Mouse (Mus musculus): ENCODE data around the gene Slc22a8. TPM values are rescaled to one million over a fixed set of nuclear protein-coding genes. Genes with fewer than 3 reads are reported as not detected.

Slc22a8 gene
- polyA plus RNA-seq, 1 experiment from 2014 or later: 0.04 TPM

DNA sequence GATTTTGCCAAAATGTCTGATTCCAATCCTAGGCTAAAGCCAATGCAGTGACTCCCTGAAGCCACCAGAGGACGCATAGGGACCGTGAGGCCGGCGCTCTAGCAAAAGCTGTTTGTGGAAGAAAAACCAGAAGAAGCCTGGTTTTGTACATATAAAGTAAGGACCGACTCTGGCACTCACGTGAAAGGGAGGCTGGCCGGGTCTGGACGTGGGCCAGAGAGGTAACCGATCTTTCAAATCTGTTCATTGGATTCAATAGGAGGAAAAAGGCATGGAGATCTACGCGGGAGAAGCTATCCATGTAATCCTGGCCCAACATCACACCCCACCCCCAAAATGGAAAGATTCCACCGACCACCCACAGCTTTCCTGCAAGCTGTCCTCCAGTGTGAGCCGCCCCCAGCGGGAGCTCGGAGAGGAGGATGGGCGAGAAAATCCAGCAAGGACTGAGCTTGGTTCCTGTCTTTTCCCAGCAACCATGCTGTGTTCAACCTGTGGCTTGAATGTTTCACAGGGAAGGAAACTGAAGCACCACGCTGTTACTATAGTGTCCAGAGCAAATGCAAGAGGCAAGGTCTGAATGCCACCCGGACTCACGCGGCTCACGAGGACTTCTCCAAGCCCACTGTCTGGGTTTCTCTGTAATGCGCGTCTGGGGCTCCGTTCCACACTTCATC is 12.6 kb upstream of the Slc22a8 start:
- ATAC-seq (ENCODE audit: insufficient number of reproducible peaks, low FRiP score, low TSS enrichment, low read depth): no peak
- Histone ChIP-seq H3K9me3 (no peaks in the 10 kb centered on the region), H3K4me2 (peak overlapping the region; percentile 74), H3K4me3 (peak overlapping the region; percentile 38), H3K9ac (0 out of 2 replicates have a peak overlapping the region, but pooled peaks have one; percentile 23), H3K27ac (no peak overlapping the region), H3K36me3 (no peaks in the 10 kb centered on the region), H3K27me3 (no peaks in the 10 kb centered on the region), H3K4me1 (peaks cover 6% of the 10 kb centered on the region; the same call in 1 of the 2 replicates)
- 6% methylated on average over 24 of the region's 24 CpGs for WGBS

DNA sequence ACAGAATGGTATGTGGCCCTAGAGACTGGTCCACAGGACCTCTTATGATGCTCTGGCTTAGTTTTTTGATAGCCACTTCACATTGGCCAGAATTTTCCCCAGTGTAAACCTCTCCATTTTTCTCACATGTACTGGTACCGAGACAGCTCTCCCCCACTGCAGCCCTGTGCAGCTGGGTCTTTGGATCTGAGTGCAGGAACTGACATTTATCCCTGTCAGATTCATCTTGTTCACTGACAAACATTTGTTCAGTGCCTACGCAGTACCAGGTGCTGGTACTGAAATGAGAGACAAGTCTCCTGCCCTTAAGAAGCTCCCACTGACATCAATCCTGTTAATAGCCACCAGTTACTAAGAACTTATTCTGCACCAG is 12.1 kb upstream of the Slc22a8 start:
- H3K4me2 ChIP-seq: peak overlapping the region; percentile 74
- H3K9me3 ChIP-seq: no peaks in the 10 kb centered on the region
- peaks cover 6% of the 10 kb centered on the region; the same call in 1 of the 2 replicates for H3K4me1 ChIP-seq
- ATAC-seq (ENCODE audit: insufficient number of reproducible peaks, low FRiP score, low TSS enrichment, low read depth): no peak
- no peaks in the 10 kb centered on the region for H3K36me3 ChIP-seq
- 0 out of 2 replicates have a peak overlapping the region, but pooled peaks have one; percentile 23 for H3K9ac ChIP-seq
- no peak overlapping the region for H3K27ac ChIP-seq
- WGBS: 48% methylated on average over 2 of the region's 2 CpGs
- H3K27me3 ChIP-seq: no peaks in the 10 kb centered on the region
- peak overlapping the region; percentile 38 for H3K4me3 ChIP-seq

DNA sequence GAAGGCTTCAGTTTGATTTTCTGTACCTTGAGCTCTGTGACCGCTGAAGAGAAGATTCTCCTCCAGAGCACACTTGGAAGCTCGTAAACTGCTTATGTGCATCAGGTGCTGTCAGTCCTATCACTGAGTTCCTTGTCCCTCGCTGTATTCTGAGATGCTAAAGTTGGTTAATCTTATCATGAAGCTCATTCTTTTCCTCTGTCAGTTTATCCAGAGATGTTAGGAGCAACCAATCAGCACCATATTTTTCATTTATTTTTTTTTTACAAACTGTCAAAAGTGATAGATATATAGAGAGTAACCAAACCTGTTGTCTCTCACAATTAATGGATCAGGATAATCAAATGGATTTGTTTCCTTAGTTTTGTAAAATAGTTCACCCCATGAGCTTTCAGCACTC is 5.8 kb upstream of the Slc22a8 start:
- no peak for ATAC-seq (ENCODE audit: insufficient number of reproducible peaks, low FRiP score, low TSS enrichment, low read depth)
- Histone ChIP-seq H3K27me3 (no peaks in the 10 kb centered on the region), H3K9me3 (no peaks in the 10 kb centered on the region), H3K4me3 (no peak overlapping the region), H3K4me2 (no peak overlapping the region), H3K9ac (no peak overlapping the region), H3K27ac (no peak overlapping the region), H3K4me1 (no peaks in the 10 kb centered on the region), H3K36me3 (no peaks in the 10 kb centered on the region)
- 78% methylated on average over 3 of the region's 3 CpGs for WGBS

DNA sequence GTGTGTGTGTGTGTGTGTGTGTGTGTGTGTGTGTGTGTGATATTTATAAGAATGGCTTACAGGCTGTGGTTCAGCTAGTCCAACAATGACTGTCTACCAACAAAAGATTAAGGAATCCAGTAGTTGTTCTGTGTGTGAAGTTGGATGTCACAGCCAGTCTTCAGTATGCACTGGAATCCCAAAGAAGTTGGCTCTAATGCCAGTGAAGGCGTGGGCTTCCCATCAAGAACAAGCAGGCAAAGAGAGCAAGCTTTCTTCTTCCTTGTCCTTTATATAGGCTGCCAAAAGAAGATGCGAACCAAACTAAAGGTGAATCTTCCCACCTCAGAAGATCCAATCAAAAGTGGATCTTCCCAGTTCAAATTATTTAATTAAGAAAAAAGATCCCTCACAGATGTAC is 5.2 kb upstream of the Slc22a8 start:
- no peak for ATAC-seq (ENCODE audit: insufficient number of reproducible peaks, low FRiP score, low TSS enrichment, low read depth)
- 86% methylated on average over 2 of the region's 2 CpGs for WGBS
- no peaks in the 10 kb centered on the region for H3K4me1 ChIP-seq
- no peaks in the 10 kb centered on the region for H3K27me3 ChIP-seq
- H3K9ac ChIP-seq: no peak overlapping the region
- H3K9me3 ChIP-seq: no peaks in the 10 kb centered on the region
- no peak overlapping the region for H3K4me2 ChIP-seq
- no peak overlapping the region for H3K4me3 ChIP-seq
- H3K27ac ChIP-seq: no peak overlapping the region
- H3K36me3 ChIP-seq: no peaks in the 10 kb centered on the region

DNA sequence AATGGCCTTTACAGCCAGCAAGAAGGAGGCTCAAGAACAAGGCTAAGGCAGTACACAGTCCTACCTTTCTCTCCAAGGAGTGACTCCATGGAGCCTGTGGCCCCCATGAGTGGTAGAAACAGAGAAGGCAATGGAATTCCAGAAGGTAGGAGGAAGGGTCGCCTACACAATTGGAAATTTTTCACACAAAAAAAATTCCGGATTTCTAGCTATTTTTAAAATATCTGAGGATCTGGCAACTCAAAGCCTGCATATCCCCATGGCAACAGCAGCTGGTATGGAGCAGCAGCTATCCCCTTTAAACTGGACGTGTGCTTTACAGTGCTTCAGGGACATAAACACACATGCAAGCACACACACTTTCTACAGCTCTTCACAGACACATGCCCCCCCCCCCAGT is 4.7 kb upstream of the Slc22a8 start:
- Histone ChIP-seq H3K9me3 (no peaks in the 10 kb centered on the region), H3K4me2 (no peak overlapping the region), H3K9ac (no peak overlapping the region), H3K36me3 (no peaks in the 10 kb centered on the region), H3K27me3 (no peaks in the 10 kb centered on the region), H3K27ac (no peak overlapping the region), H3K4me3 (no peak overlapping the region), H3K4me1 (no peaks in the 10 kb centered on the region)
- ATAC-seq (ENCODE audit: insufficient number of reproducible peaks, low FRiP score, low TSS enrichment, low read depth): no peak
- WGBS: 39% methylated on average over 3 of the region's 3 CpGs

DNA sequence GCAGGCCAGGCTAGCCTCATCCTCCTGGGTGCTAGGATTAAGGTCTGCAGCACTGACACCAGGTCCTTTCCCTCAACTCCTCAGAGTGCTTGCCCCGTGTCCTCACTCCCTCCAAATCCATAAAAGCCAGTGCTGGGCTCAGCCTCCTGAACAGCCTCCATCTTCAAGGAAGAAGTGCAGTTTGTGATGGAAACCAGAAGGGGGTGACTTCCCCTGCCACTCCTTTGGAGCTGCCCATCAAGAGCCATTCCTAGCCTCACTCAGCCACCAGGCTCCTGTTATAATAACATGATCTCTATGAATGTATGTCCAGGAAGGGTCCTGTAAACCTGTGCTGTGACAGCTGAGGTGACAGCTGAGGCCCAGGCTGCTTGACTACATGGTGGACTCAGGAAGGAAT is 3.7 kb upstream of the Slc22a8 start:
- Histone ChIP-seq H3K4me2 (no peak overlapping the region), H3K27ac (no peak overlapping the region), H3K9me3 (no peaks in the 10 kb centered on the region), H3K4me3 (no peak overlapping the region), H3K36me3 (no peaks in the 10 kb centered on the region), H3K9ac (no peak overlapping the region), H3K27me3 (no peaks in the 10 kb centered on the region), H3K4me1 (no peaks in the 10 kb centered on the region; the same call in 1 of the 2 replicates)
- ATAC-seq (ENCODE audit: insufficient number of reproducible peaks, low FRiP score, low TSS enrichment, low read depth): no peak
- WGBS: 35% methylated on average over 1 of the region's 1 CpGs

DNA sequence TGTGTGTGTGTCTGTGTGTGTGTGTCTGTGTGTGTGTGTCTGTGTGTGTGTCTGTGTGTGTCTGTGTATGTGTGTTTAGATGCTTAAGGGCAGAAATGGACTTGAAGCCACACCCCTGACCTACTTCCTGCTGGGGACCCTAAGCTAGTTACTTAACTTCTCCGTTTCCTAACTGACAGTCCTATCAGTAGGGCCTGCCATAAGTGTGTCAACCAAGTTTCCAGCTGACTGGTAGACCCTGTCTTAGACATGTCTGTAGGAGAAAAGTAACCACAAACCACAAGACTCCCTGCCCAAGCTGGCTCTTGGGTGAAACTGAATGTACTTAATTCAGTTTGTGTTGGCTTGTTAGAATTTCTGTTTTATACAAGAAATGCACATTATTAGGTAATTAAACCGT is 1.1 kb downstream of the Slc22a8 start:
- H3K36me3 ChIP-seq: no peaks in the 10 kb centered on the region
- WGBS: 46% methylated on average over 2 of the region's 2 CpGs

DNA sequence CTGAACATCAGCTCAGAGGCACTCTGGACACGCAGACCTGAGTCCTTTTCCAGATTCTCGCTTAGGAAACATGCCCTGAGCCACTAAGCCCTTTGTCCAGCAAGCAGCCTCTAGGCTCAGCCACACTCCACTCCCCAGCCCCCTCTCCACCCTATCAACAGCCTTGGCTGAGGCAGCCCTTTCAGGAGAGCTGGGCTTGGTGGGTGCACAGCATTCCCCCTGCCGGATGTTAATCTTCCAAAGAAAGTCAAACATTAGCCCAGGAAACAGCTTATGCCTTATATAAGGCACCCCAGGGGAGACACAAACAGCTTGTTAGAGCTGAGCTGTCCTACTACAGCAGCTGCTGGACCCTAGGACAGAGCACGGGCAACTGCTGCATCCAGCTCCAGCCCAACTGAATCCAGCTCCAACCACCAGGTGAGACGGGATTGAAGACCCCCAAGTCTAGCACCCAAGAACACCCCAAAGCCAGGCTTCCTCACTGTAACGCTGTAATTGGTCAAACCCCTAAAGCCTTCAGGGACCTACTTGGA is 1.9 kb downstream of the Slc22a8 start:
- no peak for ATAC-seq (ENCODE audit: insufficient number of reproducible peaks, low FRiP score, low TSS enrichment, low read depth)

More for the DNA sequence above, 1.1 kb downstream of the Slc22a8 start:
- no peak overlapping the region for H3K4me3 ChIP-seq
- peaks cover 7% of the 10 kb centered on the region; the same call in 1 of the 2 replicates for H3K4me1 ChIP-seq
- no peaks in the 10 kb centered on the region for H3K9me3 ChIP-seq
- no peak overlapping the region for H3K4me2 ChIP-seq
- ATAC-seq (ENCODE audit: insufficient number of reproducible peaks, low FRiP score, low TSS enrichment, low read depth): no peak
- no peak overlapping the region for H3K27ac ChIP-seq
- no peak overlapping the region for H3K9ac ChIP-seq
- no peaks in the 10 kb centered on the region for H3K27me3 ChIP-seq

DNA sequence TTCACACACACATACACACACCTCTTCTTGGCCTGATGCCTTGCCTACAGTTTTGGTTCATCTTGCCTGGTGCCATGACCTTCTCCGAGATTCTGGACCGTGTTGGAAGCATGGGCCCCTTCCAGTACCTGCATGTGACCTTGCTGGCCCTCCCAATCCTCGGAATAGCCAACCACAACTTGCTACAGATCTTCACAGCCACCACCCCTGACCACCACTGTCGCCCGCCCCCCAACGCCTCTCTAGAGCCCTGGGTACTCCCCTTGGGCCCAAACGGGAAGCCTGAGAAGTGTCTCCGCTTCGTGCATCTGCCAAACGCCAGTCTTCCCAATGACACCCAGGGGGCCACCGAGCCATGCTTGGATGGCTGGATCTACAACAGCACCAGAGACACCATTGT is 2.8 kb downstream of the Slc22a8 start:
- H3K9me3 ChIP-seq: no peaks in the 10 kb centered on the region
- no peak overlapping the region for H3K9ac ChIP-seq
- H3K4me2 ChIP-seq: no peak overlapping the region
- no peak overlapping the region for H3K27ac ChIP-seq
- no peaks in the 10 kb centered on the region for H3K36me3 ChIP-seq
- H3K4me1 ChIP-seq: peaks cover 7% of the 10 kb centered on the region; the same call in 1 of the 2 replicates
- H3K27me3 ChIP-seq: no peaks in the 10 kb centered on the region
- no peak overlapping the region for H3K4me3 ChIP-seq
- 84% methylated on average over 11 of the region's 11 CpGs for WGBS
- no peak for ATAC-seq (ENCODE audit: insufficient number of reproducible peaks, low FRiP score, low TSS enrichment, low read depth)

More for the DNA sequence above, 1.9 kb downstream of the Slc22a8 start:
- Histone ChIP-seq H3K27ac (no peak overlapping the region), H3K9ac (no peak overlapping the region), H3K4me1 (peaks cover 7% of the 10 kb centered on the region; the same call in 1 of the 2 replicates), H3K9me3 (no peaks in the 10 kb centered on the region), H3K27me3 (no peaks in the 10 kb centered on the region), H3K36me3 (no peaks in the 10 kb centered on the region), H3K4me3 (no peak overlapping the region), H3K4me2 (no peak overlapping the region)
- WGBS: 69% methylated on average over 6 of the region's 6 CpGs

DNA sequence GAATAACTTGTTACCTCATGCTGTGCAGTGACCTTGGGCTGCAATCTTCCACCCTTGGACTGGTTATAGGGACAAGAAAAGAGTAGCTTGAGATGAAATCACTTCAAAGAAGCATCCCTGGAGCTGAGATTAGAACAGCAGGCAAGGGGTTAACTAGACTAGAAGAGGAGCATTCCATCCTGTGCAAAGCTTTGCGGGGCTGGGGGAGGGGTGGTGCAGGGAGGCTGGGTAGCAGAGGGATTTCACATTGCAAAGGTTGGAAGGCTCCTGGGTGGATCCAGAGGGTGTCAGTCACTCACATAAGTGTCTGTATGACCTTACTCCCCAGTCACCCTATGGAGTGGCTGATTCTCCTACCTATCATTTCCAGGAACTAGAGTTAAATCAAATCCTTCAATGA is 3.5 kb downstream of the Slc22a8 start:
- Histone ChIP-seq H3K4me3 (no peak overlapping the region), H3K4me2 (no peak overlapping the region), H3K9me3 (no peaks in the 10 kb centered on the region), H3K27me3 (no peaks in the 10 kb centered on the region), H3K27ac (no peak overlapping the region), H3K9ac (no peak overlapping the region), H3K4me1 (peaks cover 7% of the 10 kb centered on the region; the same call in 1 of the 2 replicates), H3K36me3 (no peaks in the 10 kb centered on the region)
- no peak for ATAC-seq (ENCODE audit: insufficient number of reproducible peaks, low FRiP score, low TSS enrichment, low read depth)
- WGBS: 0% methylated on average over 1 of the region's 1 CpGs

DNA sequence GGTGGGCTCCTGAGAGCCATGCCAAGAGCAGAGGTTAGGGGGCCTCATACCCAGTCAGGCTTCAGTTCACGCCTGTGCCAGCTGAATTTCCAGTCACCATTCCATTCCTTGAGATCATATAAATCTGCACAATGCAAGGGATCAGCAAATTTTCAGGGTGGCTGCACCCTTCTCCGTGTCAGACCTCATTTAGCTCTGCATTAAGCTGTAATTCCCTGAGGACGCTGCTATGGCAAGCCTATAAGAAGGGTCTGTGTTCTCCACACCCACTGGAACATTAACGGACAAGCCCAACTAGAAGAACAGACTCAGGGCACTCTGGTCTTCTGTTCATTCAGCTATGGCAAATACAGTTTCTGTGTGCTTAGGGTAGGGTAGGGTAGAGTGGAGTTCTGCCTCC is 6.2 kb downstream of the Slc22a8 start:
- Histone ChIP-seq H3K4me1 (peaks cover 7% of the 10 kb centered on the region; the same call in 1 of the 2 replicates), H3K36me3 (no peaks in the 10 kb centered on the region), H3K27ac (no peak overlapping the region), H3K4me3 (no peak overlapping the region), H3K4me2 (no peak overlapping the region), H3K27me3 (no peaks in the 10 kb centered on the region), H3K9me3 (no peaks in the 10 kb centered on the region), H3K9ac (no peak overlapping the region)
- ATAC-seq (ENCODE audit: insufficient number of reproducible peaks, low FRiP score, low TSS enrichment, low read depth): no peak
- whole genome bisulfite sequencing: 60% methylated on average over 4 of the region's 4 CpGs

DNA sequence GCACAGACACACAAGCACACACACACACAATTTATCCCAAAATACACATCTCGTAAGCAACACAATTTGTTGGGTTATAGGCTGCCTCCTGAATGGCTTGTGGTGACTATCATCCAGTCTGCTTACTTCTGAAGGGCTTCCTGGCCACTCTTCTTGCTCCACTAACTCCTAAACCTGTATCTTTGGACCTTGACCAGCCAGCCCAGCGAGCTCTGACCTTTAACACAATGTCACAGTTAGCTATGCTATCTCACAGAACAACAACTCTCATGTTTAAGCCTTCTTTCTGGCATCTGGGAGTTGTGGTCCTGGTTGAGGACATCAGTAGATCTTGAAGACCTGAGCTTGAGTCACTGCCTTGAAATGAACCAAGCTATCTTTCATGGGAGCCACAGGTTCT is 8.2 kb downstream of the Slc22a8 start:
- H3K27ac ChIP-seq: no peak overlapping the region
- no peak for ATAC-seq (ENCODE audit: insufficient number of reproducible peaks, low FRiP score, low TSS enrichment, low read depth)
- no peaks in the 10 kb centered on the region for H3K27me3 ChIP-seq
- H3K9ac ChIP-seq: no peak overlapping the region
- 0 out of 2 replicates have a peak, but pooled peaks cover 4% of the 10 kb centered on the region for H3K4me1 ChIP-seq
- WGBS: 71% methylated on average over 2 of the region's 2 CpGs
- H3K4me3 ChIP-seq: no peak overlapping the region
- no peaks in the 10 kb centered on the region for H3K9me3 ChIP-seq
- H3K4me2 ChIP-seq: no peak overlapping the region
- H3K36me3 ChIP-seq: no peaks in the 10 kb centered on the region
